Mouse (Mus musculus) central nervous system, embryonic 11.5 days (tissue): Measurements from ENCODE around the gene Ptpn3. TPM values are rescaled to one million over a fixed set of nuclear protein-coding genes. Genes with fewer than 3 reads are reported as not detected.

Experiments used
- polyA plus RNA-seq: library from polyadenylated mRNA; depleted of rRNA; stranded (reverse); fragments of >200 nt; gene quantifications from 2 replicates; pipeline ENCODE4 v1.2.3, GENCODE M21; 2012; rRNA removed

Gene Ptpn3
- 2.0 and 3.3 TPM in 2 replicates for polyA plus RNA-seq

DNA sequence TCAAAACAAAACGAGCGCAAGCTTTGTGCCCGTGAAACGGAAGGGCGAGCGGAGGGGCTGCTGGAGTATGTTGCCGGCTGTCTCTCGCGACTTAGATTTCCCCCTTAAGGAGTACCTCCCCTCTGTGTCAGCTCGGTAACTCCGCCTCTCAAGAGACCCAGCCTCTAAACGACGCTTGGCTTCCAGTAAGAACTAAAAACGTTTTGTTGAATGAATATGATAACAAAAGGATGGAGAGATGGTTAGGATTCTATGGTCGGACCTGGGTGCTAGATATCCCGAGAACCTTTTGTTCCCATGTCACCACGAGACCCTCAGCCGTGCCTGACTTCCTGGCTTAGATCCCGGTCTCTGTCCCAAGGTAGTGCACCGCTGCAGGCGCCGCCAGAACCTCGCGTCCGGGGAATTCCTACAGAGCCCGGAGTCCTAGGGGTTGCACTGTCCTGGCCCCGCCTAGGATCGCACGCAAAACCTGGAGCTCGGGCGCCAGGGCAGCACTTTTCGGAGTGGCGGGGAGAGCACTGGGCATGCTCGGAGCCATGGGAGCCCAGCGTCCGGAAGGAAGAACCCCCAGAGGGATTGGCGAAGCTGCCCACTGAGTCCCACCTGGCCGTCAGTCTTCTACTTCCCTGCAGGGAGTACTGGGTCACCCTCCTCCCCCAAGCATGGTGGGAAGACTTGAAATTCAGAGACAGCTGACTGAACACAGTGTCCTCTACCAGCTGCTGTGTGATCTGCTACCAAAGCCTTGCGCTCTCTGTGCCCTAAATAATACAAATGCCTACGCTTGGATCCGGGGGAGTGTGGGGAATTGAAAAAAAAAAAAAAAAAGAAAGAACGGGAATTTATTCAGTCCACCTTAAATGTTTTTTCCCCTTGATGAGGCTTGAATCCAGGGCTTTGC lies at the start of gene Ptpn3:
Ptpn3 (minus strand) TSS at position 428 of the 904 bp plus-strand sequence.

DNA sequence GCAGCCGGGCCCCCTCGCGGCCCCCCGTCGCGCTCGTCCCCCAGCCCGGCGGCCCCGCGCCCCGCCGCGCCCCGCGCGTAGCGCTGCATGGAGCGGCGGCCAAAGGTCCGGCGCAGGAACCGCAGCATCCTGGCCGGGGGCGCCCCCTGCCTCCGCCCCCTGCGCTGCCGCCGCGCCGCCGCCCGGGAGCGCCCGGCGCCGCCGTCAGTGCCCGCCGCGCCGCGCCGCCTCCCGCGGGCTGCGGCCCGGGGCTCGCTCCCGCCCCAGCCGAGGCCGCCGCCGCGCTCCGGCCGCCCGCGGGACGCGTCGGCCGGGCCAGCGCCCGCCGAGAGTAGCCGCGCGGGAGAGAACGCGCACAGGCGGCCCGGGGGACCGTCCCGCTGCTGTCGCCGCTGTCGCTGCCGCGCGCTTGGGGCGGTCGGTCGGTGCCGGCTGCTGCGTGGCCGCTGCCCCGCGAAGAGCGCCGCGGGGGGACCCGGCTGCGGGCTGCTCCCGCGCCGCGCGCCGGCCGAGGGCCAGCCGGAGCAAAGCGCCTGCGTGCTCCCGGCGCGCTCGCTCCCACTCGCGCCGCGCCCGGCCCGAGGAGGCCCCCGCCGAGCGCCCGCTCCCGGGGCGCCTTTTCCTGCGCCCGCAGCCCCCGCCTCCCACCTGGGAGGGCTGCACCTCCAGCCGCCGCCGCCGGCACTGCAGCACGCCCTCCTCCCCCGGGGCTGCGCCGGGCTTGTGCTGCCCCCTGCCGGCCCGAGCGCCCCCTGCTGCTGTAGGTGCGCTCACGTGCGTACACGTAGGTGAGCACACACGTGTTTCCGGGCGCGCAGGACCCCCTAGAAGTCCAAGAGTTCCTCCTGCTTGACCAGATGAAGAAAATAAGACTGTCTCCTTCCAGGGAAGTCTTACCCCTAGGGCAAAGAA lies 158.4 kb downstream of the Ptpn3 start, which contains the start of gene Epb41l4b:
Epb41l4b (minus strand) TSS at position 412 of the 912 bp plus-strand sequence.

Other genes starting within 250 kb of the Ptpn3 start
- 1.7 and 4.3 TPM in 2 replicates for gene Epb41l4b, start 158.4 kb downstream of the Ptpn3 start, polyA plus RNA-seq
- gene Palm2, start 132.4 kb upstream of the Ptpn3 start, polyA plus RNA-seq: 2.3 and 3.1 TPM in 2 replicates